Mouse (Mus musculus) E14TG2a.4 (cell line): Measurements from ENCODE around the gene Mpped1.
A peak's percentile ranks its signal among the peaks of the same experiment; 100 is the strongest.

Experiments used
- H3K27me3 ChIP-seq: 2 replicates; pipeline ENCODE4 v1.6.1; 2014; ENCODE audit warnings: low read length, control low read depth; ENCODE audit not compliant: insufficient read depth
- H3K36me3 ChIP-seq: 2 replicates; pipeline ENCODE4 v1.6.1; 2014; ENCODE audit warnings: low read length, control low read depth; ENCODE audit not compliant: insufficient read depth
- H3K4me1 ChIP-seq: replicated peaks from 2 replicates; pipeline ENCODE4 v1.6.1; 2014; ENCODE audit warnings: low read depth, low read length, control low read depth
- H3K4me3 ChIP-seq: replicated peaks from 2 replicates; pipeline ENCODE4 v1.5.1; 2014; ENCODE audit warnings: mild to moderate bottlenecking, low read length
- H3K9me3 ChIP-seq: 2 replicates; pipeline ENCODE4 v1.6.1; 2014; ENCODE audit warnings: low read length, control low read depth
- CTCF ChIP-seq: conservative IDR thresholded peaks from 2 replicates; pipeline ENCODE4 v1.5.1; 2014; ENCODE audit warnings: low read length
- NANOG ChIP-seq: IDR thresholded peaks from 2 replicates; pipeline ENCODE4 v1.6.1; 2014; ENCODE audit warnings: borderline replicate concordance, low read length, mixed read lengths
- POU5F1 ChIP-seq: IDR thresholded peaks from 2 replicates; pipeline ENCODE4 v1.6.1; 2014; ENCODE audit warnings: low read length, borderline replicate concordance

Mpped1 gene

GRCm38 (mm10) chr15:83779387-83779786 is at the start of gene Mpped1:
Gene Mpped1 (plus strand): TSS chr15:83779467.
- peaks cover 70% of the 10 kb centered on the region for H3K27me3 ChIP-seq
- no peaks in the 10 kb centered on the region for H3K36me3 ChIP-seq
- H3K4me1 ChIP-seq: peaks cover 4% of the 10 kb centered on the region; the same call in 1 of the 2 replicates
- 0 out of 2 replicates have a peak, but pooled peaks cover 2% of the 10 kb centered on the region for H3K9me3 ChIP-seq
- TF ChIP-seq CTCF (no peak), POU5F1 (no peak), NANOG (no peak)
- H3K4me3 ChIP-seq: peak within 1 kb of the TSS; percentile 74

GRCm38 (mm10) chr15:83740676-83741422 is 38.4 kb upstream of the Mpped1 start:
- Histone ChIP-seq H3K4me1 (peaks cover 17% of the 10 kb centered on the region), H3K9me3 (no peaks in the 10 kb centered on the region), H3K36me3 (no peaks in the 10 kb centered on the region), H3K4me3 (no peak overlapping the region), H3K27me3 (peaks cover 4% of the 10 kb centered on the region)
- no peak for TF ChIP-seq CTCF
- TF ChIP-seq POU5F1: no peak
- TF ChIP-seq NANOG: no peak

- peaks cover 15% of the 10 kb centered on the region for H3K27me3 ChIP-seq
- H3K9me3 ChIP-seq: no peaks in the 10 kb centered on the region
- no peak overlapping the region for H3K4me3 ChIP-seq
- TF ChIP-seq CTCF: no peak
- no peak for TF ChIP-seq NANOG
- TF ChIP-seq POU5F1: no peak
- H3K4me1 ChIP-seq: peaks cover 21% of the 10 kb centered on the region
- no peaks in the 10 kb centered on the region for H3K36me3 ChIP-seq
These were observed 37.2 kb upstream of the Mpped1 start for GRCm38 (mm10) chr15:83742018-83742417.

GRCm38 (mm10) chr15:83746311-83746710 is 33.0 kb upstream of the Mpped1 start:
- Histone ChIP-seq H3K4me1 (peaks cover 24% of the 10 kb centered on the region), H3K9me3 (no peaks in the 10 kb centered on the region), H3K4me3 (peak overlapping the region; percentile 49), H3K27me3 (peaks cover 25% of the 10 kb centered on the region), H3K36me3 (no peaks in the 10 kb centered on the region)
- TF ChIP-seq NANOG (no peak), POU5F1 (no peak), CTCF (no peak)

GRCm38 (mm10) chr15:83748986-83749385 is 30.3 kb upstream of the Mpped1 start:
- Histone ChIP-seq H3K4me3 (peak overlapping the region; percentile 48), H3K4me1 (peaks cover 18% of the 10 kb centered on the region), H3K27me3 (peaks cover 25% of the 10 kb centered on the region), H3K36me3 (no peaks in the 10 kb centered on the region), H3K9me3 (no peaks in the 10 kb centered on the region)
- TF ChIP-seq POU5F1: no peak
- no peak for TF ChIP-seq CTCF
- no peak for TF ChIP-seq NANOG

GRCm38 (mm10) chr15:83749436-83749835 is 29.8 kb upstream of the Mpped1 start:
- Histone ChIP-seq H3K9me3 (peaks cover 1% of the 10 kb centered on the region), H3K27me3 (peaks cover 25% of the 10 kb centered on the region), H3K4me3 (peak overlapping the region; percentile 48), H3K36me3 (no peaks in the 10 kb centered on the region), H3K4me1 (peaks cover 18% of the 10 kb centered on the region)
- TF ChIP-seq POU5F1 (no peak), CTCF (no peak), NANOG (no peak)

- H3K9me3 ChIP-seq: peaks cover 4% of the 10 kb centered on the region
- peaks cover 6% of the 10 kb centered on the region; the same call in 1 of the 2 replicates for H3K27me3 ChIP-seq
- no peak for TF ChIP-seq POU5F1
- peak; percentile 96 for TF ChIP-seq CTCF
- TF ChIP-seq NANOG: no peak
- peaks cover 6% of the 10 kb centered on the region; the same call in 1 of the 2 replicates for H3K4me1 ChIP-seq
- H3K4me3 ChIP-seq: no peak overlapping the region
- no peaks in the 10 kb centered on the region for H3K36me3 ChIP-seq
These were observed 22.5 kb upstream of the Mpped1 start for GRCm38 (mm10) chr15:83756742-83757141.

- H3K4me1 ChIP-seq: peaks cover 6% of the 10 kb centered on the region; the same call in 1 of the 2 replicates
- peaks cover 8% of the 10 kb centered on the region; the same call in 1 of the 2 replicates for H3K27me3 ChIP-seq
- peaks cover 4% of the 10 kb centered on the region for H3K9me3 ChIP-seq
- H3K4me3 ChIP-seq: no peak overlapping the region
- no peak for TF ChIP-seq NANOG
- TF ChIP-seq POU5F1: no peak
- TF ChIP-seq CTCF: peak; percentile 91
- no peaks in the 10 kb centered on the region for H3K36me3 ChIP-seq
These were observed 20.3 kb upstream of the Mpped1 start for GRCm38 (mm10) chr15:83758958-83759357.
